Mouse (Mus musculus): ENCODE data around the gene Dennd2a.

The Dennd2a gene

GRCm38 (mm10) chr6:39555648-39555945 lies 2.1 kb downstream of the Dennd2a start:
- DNase-seq = no peak

- DNase-seq = no peak
Measured at GRCm38 (mm10) chr6:39554888-39555647, 2.6 kb downstream of the Dennd2a start.

GRCm38 (mm10) chr6:39551981-39552636 lies 5.6 kb downstream of the Dennd2a start:
- no peak for DNase-seq

GRCm38 (mm10) chr6:39548030-39548429 lies 9.6 kb downstream of the Dennd2a start:
- no peak for DNase-seq

- DNase-seq = no peak
Measured at GRCm38 (mm10) chr6:39545474-39545873, 12.2 kb downstream of the Dennd2a start.

- peak; percentile 21 for DNase-seq
Measured at GRCm38 (mm10) chr6:39543769-39544420, 13.8 kb downstream of the Dennd2a start.

GRCm38 (mm10) chr6:39542631-39543597 lies 14.8 kb downstream of the Dennd2a start:
- DNase-seq = peak; percentile 62

- no peak for DNase-seq
Measured at GRCm38 (mm10) chr6:39540563-39540962, 17.1 kb downstream of the Dennd2a start.

- DNase-seq = peak; percentile 40
Measured at GRCm38 (mm10) chr6:39539679-39540155, 17.9 kb downstream of the Dennd2a start.

GRCm38 (mm10) chr6:39538227-39538626 lies 19.4 kb downstream of the Dennd2a start:
- no peak for DNase-seq

GRCm38 (mm10) chr6:39537276-39537675 lies 20.4 kb downstream of the Dennd2a start:
- no peak for DNase-seq

GRCm38 (mm10) chr6:39536621-39537020 lies 21.0 kb downstream of the Dennd2a start:
- no peak for DNase-seq

- no peak for DNase-seq
Measured at GRCm38 (mm10) chr6:39534944-39535343, 22.7 kb downstream of the Dennd2a start.

- DNase-seq = peak; percentile 18
Measured at GRCm38 (mm10) chr6:39528671-39529535, 28.8 kb downstream of the Dennd2a start.

GRCm38 (mm10) chr6:39527811-39528210 lies 29.9 kb downstream of the Dennd2a start:
- no peak for DNase-seq

GRCm38 (mm10) chr6:39527337-39527784 lies 30.3 kb downstream of the Dennd2a start:
- no peak for DNase-seq

- no peak for DNase-seq
Measured at GRCm38 (mm10) chr6:39526797-39527196, 30.9 kb downstream of the Dennd2a start.

GRCm38 (mm10) chr6:39523161-39523560 lies 34.5 kb downstream of the Dennd2a start:
- DNase-seq = no peak

GRCm38 (mm10) chr6:39522425-39522824 lies 35.2 kb downstream of the Dennd2a start:
- DNase-seq = no peak

GRCm38 (mm10) chr6:39515739-39516131 lies 41.9 kb downstream of the Dennd2a start:
- DNase-seq = no peak

- DNase-seq = no peak
Measured at GRCm38 (mm10) chr6:39515040-39515738, 42.5 kb downstream of the Dennd2a start.
